Comparison of ENCODE assay signal across 8 mouse cellular contexts in the genomic region with DNA sequence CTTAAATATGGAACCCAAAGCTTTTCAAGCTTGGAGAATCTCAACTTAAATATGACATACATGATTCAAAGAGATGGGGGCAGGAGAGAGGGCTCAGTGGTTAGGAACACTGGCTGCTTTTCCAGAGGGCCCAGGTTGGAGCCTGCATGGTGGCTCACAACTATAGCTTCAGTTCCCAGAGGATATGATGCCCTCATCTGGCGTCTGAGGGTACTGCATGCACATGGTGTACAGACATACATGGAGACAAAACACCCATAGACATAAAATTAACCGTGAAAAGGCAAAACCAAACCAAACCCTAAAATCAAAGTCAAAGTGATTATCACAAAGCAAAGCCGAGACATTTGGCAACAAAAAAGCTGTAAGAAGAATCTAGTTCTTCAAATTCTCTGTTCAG. TPM values are rescaled to one million over a fixed set of nuclear protein-coding genes. Genes with fewer than 3 reads are reported as not detected.
DNase-seq lines count a peak whose midpoint lies in the region; ATAC-seq and TF ChIP-seq lines count a peak whose summit lies in the region.

No protein-coding gene starts in this region.

- H3K27ac ChIP-seq in heart, embryonic 11.5 days (ENCODE audit: low read depth, low read length) = no peak overlapping the region

- H3K27me3 ChIP-seq in heart, embryonic 11.5 days (ENCODE audit: control insufficient read depth, insufficient read depth, low read length) = peaks cover 23% of the 10 kb centered on the region
- H3K27me3 ChIP-seq in Patski = no peaks in the 10 kb centered on the region

- no peak overlapping the region for H3K4me3 ChIP-seq in heart, embryonic 11.5 days (ENCODE audit: low read depth, low read length)

- WGBS in heart, embryonic 11.5 days (ENCODE audit: insufficient replicate concordance) = 68% methylated on average over 3 of the region's 3 CpGs

- TF ChIP-seq CTCF in Patski (IDR thresholded peaks at IDR 0.05) = peak; percentile 54

- in situ Hi-C loops in Patski (cut with MboI; ENCODE audit: low pct_unique_long_range_greater_than_20kb) = no loop called here

- peaks cover 5% of the 10 kb centered on the region; the same call in 1 of the 2 replicates for H3K4me1 ChIP-seq in heart, embryonic 11.5 days (ENCODE audit: control insufficient read depth, insufficient read depth, low read length)

- H3K9me3 ChIP-seq in heart, embryonic 11.5 days (replicated peaks; ENCODE audit: control insufficient read depth, low read length) = no peaks in the 10 kb centered on the region; the same call in 1 of the 2 replicates

- CTCF ChIA-PET in Patski (lab: Charles Lee) = interaction anchor here (1.6 kb wide), 1 partner anchor 41 kb away, joined by 4 read pairs; no protein-coding TSS in a partner anchor

- ATAC-seq in heart, embryonic 11.5 days (replicated peaks; ENCODE audit: insufficient number of reproducible peaks, low FRiP score, low TSS enrichment) = no peak
- no peak for ATAC-seq in Patski
- ATAC-seq in erythroid progenitor cell, adult 5-6 weeks (replicated peaks; ENCODE audit: low FRiP score, poor library complexity, severe bottlenecking) = no peak

- no peaks in the 10 kb centered on the region for H3K36me3 ChIP-seq in heart, embryonic 11.5 days (ENCODE audit: control insufficient read depth, insufficient read depth, low read length)

- no peak overlapping the region for H3K4me2 ChIP-seq in heart, embryonic 11.5 days

- POLR2A ChIA-PET in Patski (lab: Charles Lee) = no interaction called here

- DNase-seq in heart, postnatal 4 days = peak; percentile 62
- DNase-seq in 416B (ENCODE audit: low read depth) = peak; percentile 39
- no peak for DNase-seq in Patski (ENCODE audit: low read depth, low spot score)
- peak; percentile 9 for DNase-seq in embryo, embryonic 11.5 days (ENCODE audit: low read depth, low spot score)
- DNase-seq in lung, postnatal 10 days = peak; percentile 33
- DNase-seq in thymus, postnatal 14 days = peak; percentile 47

- H3K9ac ChIP-seq in heart, embryonic 11.5 days (ENCODE audit: low read depth, low read length) = no peak overlapping the region

RNA-seq across cellular contexts. Expression of a gene that starts 1.6 kb away (rescaled TPM):
- total RNA-seq in heart, postnatal 4 days (2021) = 1 to 10 TPM; 4.3 to 5.8 TPM
- 5.3 and 6.1 TPM in 2 replicates for polyA plus RNA-seq in heart, embryonic 11.5 days (2014; fragmentation: Nextera tagmentation; extraction: Ambion mirVana)
- 0.12 TPM for polyA plus RNA-seq in Patski (2021)
- not detected in 2 replicates for total RNA-seq in erythroid progenitor cell, adult 5-6 weeks (2015; ENCODE audit: low replicate concordance)
- total RNA-seq in erythroid progenitor cell, adult 5-6 weeks (2017; ENCODE audit: low replicate concordance) = not detected in 2 replicates

RNA-seq across cellular contexts. Expression of a gene that starts 46.0 kb away (rescaled TPM):
- 10 to 100 TPM; 51.3 to 53.5 TPM for total RNA-seq in heart, postnatal 4 days (2021)
- 19.3 and 25.6 TPM in 2 replicates for polyA plus RNA-seq in heart, embryonic 11.5 days (2014; fragmentation: Nextera tagmentation; extraction: Ambion mirVana)
- polyA plus RNA-seq in Patski (2021) = 16.7 TPM
- 13.7 and 17.2 TPM in 2 replicates for total RNA-seq in erythroid progenitor cell, adult 5-6 weeks (2015; ENCODE audit: low replicate concordance)
- total RNA-seq in erythroid progenitor cell, adult 5-6 weeks (2017; ENCODE audit: low replicate concordance) = 10.1 and 10.3 TPM in 2 replicates

RNA-seq across cellular contexts. Expression of a gene that starts 48.5 kb away (rescaled TPM):
- total RNA-seq in heart, postnatal 4 days (2021) = 1 to 10 TPM; 7.1 to 7.5 TPM
- polyA plus RNA-seq in heart, embryonic 11.5 days (2014; fragmentation: Nextera tagmentation; extraction: Ambion mirVana) = 3.0 and 4.2 TPM in 2 replicates
- polyA plus RNA-seq in Patski (2021) = 3.8 TPM
- total RNA-seq in erythroid progenitor cell, adult 5-6 weeks (2015; ENCODE audit: low replicate concordance) = not detected in 2 replicates
- total RNA-seq in erythroid progenitor cell, adult 5-6 weeks (2017; ENCODE audit: low replicate concordance) = 1.2 TPM in 1 of 2 replicates, not detected in the other

Comparison
In these comparisons a context has a peak if more than half of its experiments do, and no peak if none do; other contexts are left out.
1. RNA of a gene that starts 1.6 kb away (total RNA-seq): 4.3 to 5.8 TPM in heart, postnatal 4 days; not detected in erythroid progenitor cell, adult 5-6 weeks; every median in the first group is over 4 times any median in the second.